Mouse (Mus musculus) liver, embryonic 12.5 days (tissue): ENCODE results near the gene Pla1a. TPM values are rescaled to one million over a fixed set of nuclear protein-coding genes. Genes with fewer than 3 reads are reported as not detected.

ENCODE experiments used
- ATAC-seq: fragments of 200-750 bp; cut with Nextera tagmentation; 2 replicates; pipeline ENCODE4 v1.8.0; 2017; ENCODE audit warnings: moderate number of reproducible peaks, mild to moderate bottlenecking, moderate library complexity
- H3K27ac ChIP-seq: fragments of 300-500 bp; sonication (generic); 2 replicates; pipeline ENCODE4 v1.5.1; 2016; ENCODE audit warnings: mild to moderate bottlenecking
- H3K27me3 ChIP-seq: fragments of 300-500 bp; sonication (generic); replicated peaks from 2 replicates; pipeline ENCODE4 v1.6.1; 2016; ENCODE audit warnings: mild to moderate bottlenecking, moderate library complexity
- H3K36me3 ChIP-seq: fragments of 300-500 bp; sonication (generic); 2 replicates; pipeline ENCODE4 v1.6.1; 2016; ENCODE audit warnings: mild to moderate bottlenecking, moderate library complexity
- H3K4me1 ChIP-seq: fragments of 300-500 bp; sonication (generic); 2 replicates; pipeline ENCODE4 v1.6.1; 2016
- H3K4me2 ChIP-seq: fragments of 300-500 bp; sonication (generic); 2 replicates; pipeline ENCODE4 v1.6.1; 2016; ENCODE audit warnings: mild to moderate bottlenecking, moderate library complexity
- H3K4me3 ChIP-seq: fragments of 300-500 bp; sonication (generic); 2 replicates; pipeline ENCODE4 v1.5.1; 2016; ENCODE audit warnings: mild to moderate bottlenecking, moderate library complexity
- H3K9ac ChIP-seq: fragments of 300-500 bp; sonication (generic); 2 replicates; pipeline ENCODE4 v1.6.1; 2016; ENCODE audit warnings: mild to moderate bottlenecking, moderate library complexity
- H3K9me3 ChIP-seq: fragments of 300-500 bp; sonication (generic); replicated peaks from 2 replicates; pipeline ENCODE4 v1.6.1; 2016; ENCODE audit warnings: mild to moderate bottlenecking, moderate library complexity
- WGBS: fragments of 180-500 bp; shearing (Covaris S2); methylation state at CpG from one replicate; pipeline ENCODE4 v1.1.7; 2016; ENCODE audit not compliant: insufficient replicate concordance; 5-methylcytosine and 5-hydroxymethylcytosine counted together
- polyA plus RNA-seq: library from polyadenylated mRNA; unstranded; fragments of >200 nt; fragmentation: Nextera tagmentation; extraction: Ambion mirVana; gene quantifications from 2 replicates; pipeline ENCODE4 v1.2.1, GENCODE M21; 2016

Pla1a gene
- polyA plus RNA-seq, 1 experiment from 2014 or later, result 3.4 TPM

DNA sequence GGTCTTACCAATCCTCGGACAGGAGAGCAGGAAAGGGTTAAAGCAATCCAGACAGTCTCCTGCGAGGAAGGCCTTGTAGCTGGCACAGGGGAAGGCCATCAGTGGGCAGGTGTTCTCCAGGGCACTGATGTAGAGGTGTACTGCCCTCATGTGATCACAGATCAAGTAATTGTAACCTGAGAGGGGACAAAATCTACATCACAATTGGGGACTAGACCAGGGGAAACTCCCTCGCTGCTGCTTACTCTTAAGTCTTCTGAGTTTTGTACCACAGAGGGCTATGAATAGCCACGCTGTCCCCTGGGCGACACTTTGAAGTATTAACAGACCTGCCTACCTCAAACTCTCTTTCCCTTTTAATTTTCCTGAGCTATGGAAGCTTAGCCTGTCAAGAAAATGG is 25.4 kb downstream of the Pla1a start:
- Histone ChIP-seq H3K9ac (no peak overlapping the region), H3K36me3 (no peaks in the 10 kb centered on the region), H3K4me3 (no peak overlapping the region), H3K27ac (no peak overlapping the region), H3K27me3 (0 out of 2 replicates have a peak, but pooled peaks cover 3% of the 10 kb centered on the region), H3K4me2 (no peak overlapping the region), H3K4me1 (peaks cover 19% of the 10 kb centered on the region), H3K9me3 (no peaks in the 10 kb centered on the region)
- ATAC-seq, result no peak
- 60% methylated on average over 5 of the region's 5 CpGs for WGBS

- 68% methylated on average over 6 of the region's 6 CpGs for WGBS
- Histone ChIP-seq H3K36me3 (no peaks in the 10 kb centered on the region), H3K9me3 (no peaks in the 10 kb centered on the region), H3K9ac (no peak overlapping the region), H3K4me1 (peaks cover 19% of the 10 kb centered on the region), H3K4me3 (no peak overlapping the region), H3K4me2 (no peak overlapping the region), H3K27me3 (0 out of 2 replicates have a peak, but pooled peaks cover 3% of the 10 kb centered on the region), H3K27ac (no peak overlapping the region)
- ATAC-seq, result peak; percentile 61
Measured at GRCm38 (mm10) chr16:38406708-38407107, 26.2 kb downstream of the Pla1a start.

GRCm38 (mm10) chr16:38406293-38406692 is 26.7 kb downstream of the Pla1a start:
- no peak for ATAC-seq
- no peak overlapping the region for H3K4me3 ChIP-seq
- H3K4me2 ChIP-seq, result no peak overlapping the region
- peaks cover 23% of the 10 kb centered on the region for H3K4me1 ChIP-seq
- 0 out of 2 replicates have a peak, but pooled peaks cover 3% of the 10 kb centered on the region for H3K27me3 ChIP-seq
- H3K27ac ChIP-seq, result no peak overlapping the region
- H3K9me3 ChIP-seq, result no peaks in the 10 kb centered on the region
- no peaks in the 10 kb centered on the region for H3K36me3 ChIP-seq
- 63% methylated on average over 5 of the region's 5 CpGs for WGBS
- H3K9ac ChIP-seq, result no peak overlapping the region

DNA sequence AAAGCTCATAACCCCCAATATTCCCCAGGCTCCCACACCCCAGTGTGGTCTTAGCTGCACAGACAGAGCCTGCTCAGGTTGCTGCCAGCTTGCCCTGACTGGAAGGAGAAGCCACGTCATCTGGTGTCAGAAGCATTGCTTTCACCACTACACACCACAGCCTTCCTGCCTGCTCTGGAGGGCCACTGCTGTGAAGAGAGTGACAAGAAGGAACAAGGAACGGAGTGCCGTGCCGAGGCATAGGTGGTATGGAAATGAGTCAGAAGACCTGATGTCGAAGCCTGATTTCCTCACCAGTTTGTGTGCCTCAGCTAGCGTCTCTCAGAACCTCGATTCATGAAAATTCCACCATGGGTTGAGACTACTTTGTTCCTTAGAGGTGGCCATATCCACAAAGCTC is 29.3 kb downstream of the Pla1a start:
- no peak for ATAC-seq
- Histone ChIP-seq H3K4me1 (peaks cover 49% of the 10 kb centered on the region), H3K4me2 (no peak overlapping the region), H3K36me3 (no peaks in the 10 kb centered on the region), H3K9me3 (no peaks in the 10 kb centered on the region), H3K27ac (no peak overlapping the region), H3K27me3 (peaks cover 12% of the 10 kb centered on the region; the same call in 1 of the 2 replicates), H3K4me3 (no peak overlapping the region), H3K9ac (no peak overlapping the region)
- WGBS, result 33% methylated on average over 7 of the region's 7 CpGs

GRCm38 (mm10) chr16:38401468-38401867 is 31.5 kb downstream of the Pla1a start:
- Histone ChIP-seq H3K4me1 (peaks cover 39% of the 10 kb centered on the region), H3K4me2 (no peak overlapping the region), H3K9ac (no peak overlapping the region), H3K9me3 (no peaks in the 10 kb centered on the region), H3K27me3 (peaks cover 12% of the 10 kb centered on the region; the same call in 1 of the 2 replicates), H3K4me3 (no peak overlapping the region), H3K27ac (no peak overlapping the region), H3K36me3 (no peaks in the 10 kb centered on the region)
- ATAC-seq, result no peak
- WGBS, result 73% methylated on average over 6 of the region's 6 CpGs

DNA sequence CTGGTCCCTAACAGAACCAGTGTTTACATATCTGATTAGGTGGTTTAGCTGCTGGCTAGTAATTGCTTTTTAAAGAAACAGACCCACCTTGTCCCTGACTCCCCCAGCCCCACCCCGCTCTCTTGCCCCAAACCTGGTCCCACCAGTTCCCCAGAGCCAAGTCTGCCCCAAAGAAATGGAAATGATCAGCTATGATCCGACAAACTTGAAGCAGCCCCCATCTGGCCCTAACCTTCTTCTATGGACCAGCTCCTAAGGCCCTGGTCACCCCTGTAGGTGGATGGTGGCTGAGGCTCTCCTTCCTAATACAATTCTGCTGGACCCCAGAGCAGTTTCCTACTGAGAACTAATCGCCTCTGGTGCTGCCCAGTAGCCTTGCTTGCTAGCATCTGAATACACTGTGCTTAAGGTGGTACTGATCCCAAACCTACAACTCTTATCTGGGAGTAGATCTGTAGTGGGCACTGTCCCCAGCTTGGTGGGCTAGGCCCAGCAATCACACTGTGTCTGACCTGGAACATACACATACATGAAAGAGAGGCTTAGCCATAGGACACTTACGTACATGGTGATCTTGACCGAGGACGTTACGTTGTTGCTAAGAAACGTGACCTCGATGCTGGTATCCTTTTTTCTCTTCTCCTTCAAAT is 32.5 kb downstream of the Pla1a start:
- H3K9ac ChIP-seq, result no peak overlapping the region
- no peak overlapping the region for H3K4me3 ChIP-seq
- ATAC-seq, result peak; percentile 14; the same call in 1 of the 2 replicates
- no peak overlapping the region for H3K27ac ChIP-seq
- 73% methylated on average over 9 of the region's 9 CpGs for WGBS
- H3K36me3 ChIP-seq, result no peaks in the 10 kb centered on the region
- H3K27me3 ChIP-seq, result peaks cover 12% of the 10 kb centered on the region; the same call in 1 of the 2 replicates
- peaks cover 40% of the 10 kb centered on the region for H3K4me1 ChIP-seq
- H3K4me2 ChIP-seq, result peak overlapping the region; percentile 57
- no peaks in the 10 kb centered on the region for H3K9me3 ChIP-seq

- H3K9me3 ChIP-seq, result no peaks in the 10 kb centered on the region
- peak; percentile 80 for ATAC-seq
- H3K4me3 ChIP-seq, result peak overlapping the region; percentile 17; the same call in 1 of the 2 replicates
- H3K9ac ChIP-seq, result peak overlapping the region; percentile 48
- no peaks in the 10 kb centered on the region for H3K36me3 ChIP-seq
- peaks cover 12% of the 10 kb centered on the region; the same call in 1 of the 2 replicates for H3K27me3 ChIP-seq
- H3K27ac ChIP-seq, result peak overlapping the region; percentile 67
- peak overlapping the region; percentile 57 for H3K4me2 ChIP-seq
- WGBS, result 12% methylated on average over 17 of the region's 17 CpGs
- H3K4me1 ChIP-seq, result peaks cover 40% of the 10 kb centered on the region
Measured at GRCm38 (mm10) chr16:38399531-38400231, 33.3 kb downstream of the Pla1a start.

DNA sequence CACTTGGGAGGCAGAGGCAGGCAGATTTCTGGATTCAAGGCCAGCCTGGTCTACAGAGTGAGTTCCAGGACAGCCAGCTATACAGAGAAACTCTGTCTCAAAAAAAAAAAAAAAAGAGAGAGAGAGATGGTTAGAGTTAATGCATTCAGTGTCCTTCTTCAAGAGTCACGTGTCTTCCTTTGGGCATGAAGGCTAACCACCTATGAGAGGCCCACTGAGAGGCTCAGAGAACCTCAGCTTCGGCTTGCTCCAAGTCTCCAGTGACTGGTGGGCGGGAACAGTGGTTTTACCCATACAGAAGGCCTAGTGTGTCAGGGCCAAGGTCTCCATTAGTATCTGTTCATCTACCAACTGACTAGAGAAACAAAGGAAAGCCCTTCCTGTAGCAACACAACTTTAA is 33.9 kb downstream of the Pla1a start:
- no peak overlapping the region for H3K9ac ChIP-seq
- 37% methylated on average over 3 of the region's 3 CpGs for WGBS
- no peak overlapping the region for H3K4me3 ChIP-seq
- peaks cover 12% of the 10 kb centered on the region; the same call in 1 of the 2 replicates for H3K27me3 ChIP-seq
- peaks cover 44% of the 10 kb centered on the region for H3K4me1 ChIP-seq
- ATAC-seq, result peak; percentile 27; the same call in 1 of the 2 replicates
- no peaks in the 10 kb centered on the region for H3K36me3 ChIP-seq
- H3K9me3 ChIP-seq, result no peaks in the 10 kb centered on the region
- H3K27ac ChIP-seq, result peak overlapping the region; percentile 57
- H3K4me2 ChIP-seq, result peak overlapping the region; percentile 57

- H3K9ac ChIP-seq, result no peak overlapping the region
- ATAC-seq, result no peak
- H3K4me2 ChIP-seq, result no peak overlapping the region
- WGBS, result 77% methylated on average over 6 of the region's 6 CpGs
- H3K27ac ChIP-seq, result no peak overlapping the region
- no peaks in the 10 kb centered on the region for H3K36me3 ChIP-seq
- H3K27me3 ChIP-seq, result peaks cover 8% of the 10 kb centered on the region; the same call in 1 of the 2 replicates
- no peak overlapping the region for H3K4me3 ChIP-seq
- H3K9me3 ChIP-seq, result no peaks in the 10 kb centered on the region
- H3K4me1 ChIP-seq, result peaks cover 43% of the 10 kb centered on the region
Measured at GRCm38 (mm10) chr16:38398266-38398665, 34.7 kb downstream of the Pla1a start.

- Histone ChIP-seq H3K36me3 (no peaks in the 10 kb centered on the region), H3K27ac (no peak overlapping the region)
Measured at GRCm38 (mm10) chr16:38396155-38396554, 36.8 kb downstream of the Pla1a start.

GRCm38 (mm10) chr16:38395060-38395730 is 37.8 kb downstream of the Pla1a start:
- Histone ChIP-seq H3K9me3 (no peaks in the 10 kb centered on the region), H3K4me2 (no peak overlapping the region), H3K27ac (no peak overlapping the region), H3K27me3 (no peaks in the 10 kb centered on the region), H3K9ac (no peak overlapping the region), H3K36me3 (no peaks in the 10 kb centered on the region), H3K4me1 (peaks cover 29% of the 10 kb centered on the region), H3K4me3 (no peak overlapping the region)
- no peak for ATAC-seq
- WGBS, result 36% methylated on average over 6 of the region's 6 CpGs

More at GRCm38 (mm10) chr16:38396155-38396554, 36.8 kb downstream of the Pla1a start:
- 52% methylated on average over 13 of the region's 13 CpGs for WGBS
- H3K27me3 ChIP-seq, result peaks cover 8% of the 10 kb centered on the region; the same call in 1 of the 2 replicates
- H3K4me2 ChIP-seq, result no peak overlapping the region
- H3K4me1 ChIP-seq, result peaks cover 38% of the 10 kb centered on the region
- no peak overlapping the region for H3K9ac ChIP-seq
- no peak for ATAC-seq
- no peak overlapping the region for H3K4me3 ChIP-seq
- no peaks in the 10 kb centered on the region for H3K9me3 ChIP-seq

DNA sequence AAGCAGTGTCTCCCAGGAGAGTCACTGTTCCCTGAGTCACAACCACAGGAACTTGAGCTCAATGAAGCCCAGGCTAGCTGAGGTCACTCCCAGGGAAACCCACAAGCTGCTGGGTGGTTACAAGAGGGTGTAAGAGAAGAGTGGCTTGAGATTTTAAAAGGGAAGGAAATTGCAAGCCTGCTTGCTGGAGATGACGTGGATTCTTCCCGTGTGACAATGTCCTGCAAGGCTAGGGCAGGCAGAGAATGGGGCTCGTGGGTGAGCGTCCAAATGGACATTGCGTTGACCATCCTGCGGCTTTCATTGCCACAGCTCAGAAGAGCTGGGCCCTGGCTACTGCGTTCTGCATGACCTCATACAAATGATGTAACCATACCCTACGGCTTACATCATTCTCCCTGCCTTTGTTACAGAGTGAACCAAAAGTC is 38.7 kb downstream of the Pla1a start:
- Histone ChIP-seq H3K4me1 (peaks cover 19% of the 10 kb centered on the region), H3K27ac (no peak overlapping the region), H3K36me3 (no peaks in the 10 kb centered on the region), H3K9me3 (no peaks in the 10 kb centered on the region), H3K4me3 (no peak overlapping the region), H3K4me2 (no peak overlapping the region), H3K27me3 (no peaks in the 10 kb centered on the region), H3K9ac (no peak overlapping the region)
- no peak for ATAC-seq
- WGBS, result 57% methylated on average over 8 of the region's 8 CpGs
